Mouse (Mus musculus) forebrain, embryonic 11.5 days (tissue): ENCODE results near the gene Vamp4. TPM values are rescaled to one million over a fixed set of nuclear protein-coding genes. Genes with fewer than 3 reads are reported as not detected.

Source experiments
- ATAC-seq: fragments of 200-750 bp; cut with Nextera tagmentation; replicated peaks from 2 replicates; pipeline ENCODE4 v1.8.0; 2017; ENCODE audit warnings: moderate TSS enrichment; ENCODE audit not compliant: low FRiP score
- DNase-seq: peaks from one replicate; pipeline ENCODE4 v3.0.0-alpha.2; 2017; ENCODE audit warnings: low spot score
- H3K27ac ChIP-seq: fragments of 300-500 bp; sonication (generic); 2 replicates; pipeline ENCODE4 v1.5.1; 2014; ENCODE audit warnings: low read depth, low read length
- H3K27me3 ChIP-seq: fragments of 300-500 bp; sonication (generic); 2 replicates; pipeline ENCODE4 v1.6.1; 2014; ENCODE audit warnings: mild to moderate bottlenecking, low read length, mixed read lengths; ENCODE audit not compliant: control insufficient read depth, insufficient read depth
- H3K36me3 ChIP-seq: fragments of 300-500 bp; sonication (generic); 2 replicates; pipeline ENCODE4 v1.6.1; 2014; ENCODE audit warnings: mild to moderate bottlenecking, low read length, moderate library complexity, mixed read lengths; ENCODE audit not compliant: control insufficient read depth, insufficient read depth
- H3K4me1 ChIP-seq: fragments of 300-500 bp; sonication (generic); replicated peaks from 2 replicates; pipeline ENCODE4 v1.6.1; 2014; ENCODE audit warnings: low read length, mixed read lengths; ENCODE audit not compliant: control insufficient read depth, insufficient read depth
- H3K4me2 ChIP-seq: fragments of 300-500 bp; sonication (generic); 2 replicates; pipeline ENCODE4 v1.6.1; 2014; ENCODE audit warnings: low read depth, mild to moderate bottlenecking, low read length, moderate library complexity, mixed read lengths; ENCODE audit not compliant: severe bottlenecking
- H3K4me3 ChIP-seq: fragments of 300-500 bp; sonication (generic); 2 replicates; pipeline ENCODE4 v1.5.1; 2014; ENCODE audit warnings: low read depth, low read length
- H3K9ac ChIP-seq: fragments of 300-500 bp; sonication (generic); 2 replicates; pipeline ENCODE4 v1.6.1; 2014; ENCODE audit warnings: low read length
- H3K9me3 ChIP-seq: fragments of 300-500 bp; sonication (generic); 2 replicates; pipeline ENCODE4 v1.6.1; 2016; ENCODE audit warnings: low read length, mixed read lengths; ENCODE audit not compliant: control insufficient read depth
- WGBS: fragments of 180-500 bp; shearing (Covaris S2); extraction: QIAGEN DNeasy Blood & Tissue Kit; methylation state at CpG from one replicate; pipeline ENCODE4 v1.1.7; 2014; 5-methylcytosine and 5-hydroxymethylcytosine counted together
- polyA plus RNA-seq: library from polyadenylated mRNA; unstranded; fragments of >200 nt; fragmentation: Nextera tagmentation; extraction: Ambion mirVana; gene quantifications from 2 replicates; pipeline ENCODE4 v1.2.1, GENCODE M21; 2014

The Vamp4 gene
- 51.2 and 64.3 TPM in 2 replicates for polyA plus RNA-seq

DNA sequence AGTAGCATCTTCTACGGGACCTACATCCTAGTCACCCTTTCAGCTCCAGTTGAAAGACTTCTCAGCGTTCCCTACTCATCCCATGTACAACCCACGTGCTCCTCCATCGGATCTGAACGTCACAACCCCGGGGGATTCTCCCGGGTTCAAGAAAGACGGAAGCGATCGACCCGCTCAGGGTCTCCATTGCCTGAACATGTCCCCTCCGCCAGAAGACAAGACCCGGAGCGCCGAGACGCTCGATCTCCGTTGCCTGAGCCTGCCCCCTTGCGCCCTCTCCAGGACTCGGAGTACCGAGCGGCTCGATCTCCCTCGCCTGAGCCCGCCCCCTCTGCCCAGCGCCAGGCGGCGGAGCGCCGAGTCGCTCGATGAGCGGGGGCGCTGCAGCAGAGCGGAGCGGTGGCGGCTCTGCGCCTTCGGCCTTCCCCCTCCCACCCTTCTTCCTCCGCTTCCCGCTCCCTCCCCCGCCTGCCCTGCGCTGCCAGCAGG is at the start of gene Vamp4:
Gene Vamp4, plus strand, starts transcription at position 256 of the 489 bp plus-strand sequence.
- under 1% methylated on average over 43 of the region's 43 CpGs for WGBS
- Histone ChIP-seq H3K4me3 (peak within 1 kb of the TSS; percentile 83), H3K9ac (peak within 1 kb of the TSS; percentile 89), H3K4me1 (no peaks in the 10 kb centered on the region), H3K27me3 (no peaks in the 10 kb centered on the region), H3K36me3 (peaks cover 6% of the 10 kb centered on the region; the same call in 1 of the 2 replicates), H3K27ac (peak within 1 kb of the TSS; percentile 75), H3K4me2 (peak within 1 kb of the TSS; percentile 61), H3K9me3 (no peaks in the 10 kb centered on the region; the same call in 1 of the 2 replicates)
- peak; percentile 98 for ATAC-seq
- DNase-seq = peak; percentile 99

DNA sequence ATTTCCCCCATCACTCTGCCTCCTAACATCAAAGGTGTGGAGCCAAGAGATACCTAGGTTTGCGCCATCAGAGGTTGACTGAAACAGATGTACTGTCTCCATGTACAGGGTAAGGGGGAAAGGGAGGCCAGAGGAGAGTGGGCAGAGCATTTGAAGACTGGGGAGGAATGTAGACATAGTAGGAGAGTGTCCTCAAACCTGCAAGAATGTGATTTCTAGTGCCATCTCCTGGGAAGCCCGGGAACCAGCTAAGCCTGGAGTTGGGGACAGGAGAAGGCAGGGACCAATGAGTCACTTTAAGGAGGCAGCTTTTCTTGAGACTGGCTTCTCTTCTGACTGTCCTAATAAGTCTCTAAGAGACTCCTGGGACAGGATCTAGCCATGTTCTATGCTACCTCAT is 40.7 kb upstream of the Vamp4 start:
- H3K36me3 ChIP-seq = peaks cover 7% of the 10 kb centered on the region; the same call in 1 of the 2 replicates
- DNase-seq (no peak), ATAC-seq (no peak)
- H3K27ac ChIP-seq = no peak overlapping the region
- no peak overlapping the region for H3K4me2 ChIP-seq
- no peaks in the 10 kb centered on the region for H3K4me1 ChIP-seq
- 66% methylated on average over 2 of the region's 2 CpGs for WGBS
- H3K4me3 ChIP-seq = no peak overlapping the region
- H3K9ac ChIP-seq = no peak overlapping the region
- no peaks in the 10 kb centered on the region for H3K9me3 ChIP-seq
- H3K27me3 ChIP-seq = no peaks in the 10 kb centered on the region

DNA sequence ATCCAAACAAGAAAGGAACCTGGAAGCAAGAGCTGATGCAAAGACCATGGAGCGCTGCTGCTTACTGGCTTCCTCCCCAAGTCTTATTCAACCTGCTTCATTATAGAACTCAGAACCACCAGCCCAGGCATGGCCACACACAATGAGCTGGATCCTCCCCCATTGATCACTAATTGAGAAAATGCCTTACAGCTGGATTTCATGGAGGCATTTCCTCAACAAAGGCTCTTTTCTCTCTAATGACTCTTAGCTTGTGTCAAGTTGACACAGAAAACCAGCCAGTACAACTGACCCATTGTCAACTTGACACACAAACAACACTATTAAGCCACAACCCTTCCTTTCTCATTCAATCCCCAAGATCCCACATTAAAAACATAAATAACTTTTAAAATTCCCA is 39.6 kb upstream of the Vamp4 start:
- H3K4me1 ChIP-seq = no peaks in the 10 kb centered on the region
- no peaks in the 10 kb centered on the region for H3K27me3 ChIP-seq
- ATAC-seq (no peak), DNase-seq (no peak)
- no peaks in the 10 kb centered on the region for H3K9me3 ChIP-seq
- H3K36me3 ChIP-seq = peaks cover 10% of the 10 kb centered on the region; the same call in 1 of the 2 replicates
- H3K9ac ChIP-seq = no peak overlapping the region
- H3K4me3 ChIP-seq = no peak overlapping the region
- H3K27ac ChIP-seq = no peak overlapping the region
- 24% methylated on average over 1 of the region's 1 CpGs for WGBS
- H3K4me2 ChIP-seq = no peak overlapping the region

DNA sequence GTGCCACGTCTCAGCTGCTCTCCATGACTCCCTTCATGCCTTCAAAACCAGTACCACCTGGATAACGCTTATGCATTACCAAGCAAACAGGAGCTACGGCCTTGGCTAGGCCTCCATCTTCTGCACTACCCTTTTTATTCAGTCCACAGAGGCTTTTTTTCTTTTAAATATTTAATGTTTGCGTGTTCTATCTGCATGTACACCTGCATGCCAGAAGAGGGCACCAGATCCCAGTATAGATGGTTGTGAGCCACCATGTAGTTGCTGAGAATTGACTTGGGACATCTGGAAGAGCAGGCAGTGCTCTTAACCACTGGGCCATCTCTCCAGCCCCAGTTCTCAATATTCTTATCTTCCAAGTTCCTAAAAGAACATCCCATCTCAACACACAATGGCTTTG is 38.7 kb upstream of the Vamp4 start:
- Histone ChIP-seq H3K36me3 (peaks cover 13% of the 10 kb centered on the region; the same call in 1 of the 2 replicates), H3K27me3 (no peaks in the 10 kb centered on the region), H3K27ac (no peak overlapping the region), H3K4me2 (no peak overlapping the region), H3K4me3 (no peak overlapping the region), H3K9ac (no peak overlapping the region), H3K9me3 (no peaks in the 10 kb centered on the region), H3K4me1 (no peaks in the 10 kb centered on the region)
- ATAC-seq (no peak; the same call in 1 of the 2 replicates), DNase-seq (no peak)
- 63% methylated on average over 4 of the region's 4 CpGs for WGBS

DNA sequence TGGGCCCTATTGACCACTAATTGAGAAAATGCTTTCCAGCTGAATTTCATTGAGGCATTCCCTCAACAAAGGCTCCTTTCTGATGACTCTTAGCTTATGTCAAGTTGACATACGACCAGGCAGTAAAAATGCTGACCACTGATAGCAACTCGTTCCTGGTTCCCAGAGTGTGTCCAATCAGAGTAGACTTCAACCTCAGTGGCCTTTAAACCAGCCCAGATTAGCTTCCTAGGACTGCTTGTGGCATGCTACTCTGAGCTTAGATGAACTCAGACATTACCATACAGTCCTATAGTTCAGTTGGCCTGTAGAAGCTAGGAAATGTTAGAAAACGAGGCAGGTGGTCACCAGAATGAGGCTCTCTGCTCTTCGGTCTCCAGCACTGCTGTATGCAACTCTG is 38.0 kb upstream of the Vamp4 start:
- Histone ChIP-seq H3K4me2 (no peak overlapping the region), H3K27me3 (no peaks in the 10 kb centered on the region), H3K9me3 (no peaks in the 10 kb centered on the region), H3K9ac (no peak overlapping the region), H3K4me3 (no peak overlapping the region), H3K4me1 (no peaks in the 10 kb centered on the region), H3K27ac (no peak overlapping the region), H3K36me3 (peaks cover 15% of the 10 kb centered on the region; the same call in 1 of the 2 replicates)
- no peak for ATAC-seq
- DNase-seq = no peak
- 79% methylated on average over 4 of the region's 4 CpGs for WGBS

DNA sequence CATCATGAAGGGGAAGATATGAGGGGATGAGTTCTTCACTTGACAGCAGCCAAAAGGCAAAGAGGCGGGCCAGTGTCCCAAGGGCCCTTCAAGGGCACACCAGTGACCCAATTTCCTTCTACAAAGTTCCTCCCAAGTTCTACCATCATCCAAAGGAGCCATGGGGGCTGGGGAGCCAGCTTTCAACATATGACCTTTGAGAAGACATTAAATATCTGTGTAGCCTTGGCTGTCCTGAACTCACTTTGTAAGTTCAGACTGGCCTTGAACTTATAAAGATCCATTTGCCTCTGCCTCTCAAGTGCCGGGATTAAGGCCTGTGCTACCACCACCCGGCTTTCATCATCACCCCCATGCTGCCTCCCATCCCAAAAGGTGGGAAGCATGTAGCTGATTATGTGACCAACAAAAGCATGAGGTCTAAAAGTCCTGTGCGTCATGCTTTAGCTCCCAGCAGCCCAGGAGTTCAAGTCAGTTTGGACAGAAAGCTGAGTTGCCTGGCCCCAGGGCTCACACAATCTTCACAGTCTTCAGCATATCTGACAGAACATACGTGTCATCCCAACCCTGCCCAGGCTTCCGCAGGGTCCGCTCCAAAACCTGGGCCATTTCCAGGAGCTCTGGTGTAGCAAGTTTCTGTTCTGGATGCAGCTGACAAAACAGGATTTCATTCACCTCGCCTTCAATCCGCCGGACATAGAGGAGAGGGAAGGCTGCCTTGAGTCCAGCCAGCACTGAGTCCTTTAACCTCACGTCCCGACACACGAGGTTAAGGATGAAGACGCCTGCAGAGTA is 36.4 kb upstream of the Vamp4 start:
- WGBS = 91% methylated on average over 14 of the region's 14 CpGs
- no peak for DNase-seq

DNA sequence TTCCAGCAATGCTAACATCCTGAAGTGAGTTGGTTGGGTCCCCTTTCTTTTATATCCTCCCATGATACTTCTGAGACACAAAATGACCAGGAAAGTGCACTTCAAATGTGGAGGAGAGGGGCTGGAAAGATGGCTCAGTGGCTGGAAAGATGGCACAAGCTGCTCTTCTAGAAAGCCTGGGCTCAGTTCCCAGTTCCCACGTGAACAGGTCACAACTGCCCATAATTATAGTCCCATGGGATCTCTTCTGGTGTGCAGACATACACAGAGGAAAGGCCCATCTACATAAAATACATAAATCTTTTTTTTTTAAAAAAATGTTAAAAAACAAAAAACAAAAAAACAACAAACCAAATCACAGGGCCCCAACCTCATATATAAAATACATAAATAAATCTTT is 27.1 kb upstream of the Vamp4 start:
- ATAC-seq = no peak
- no peak for DNase-seq
- Histone ChIP-seq H3K36me3 (peaks cover 12% of the 10 kb centered on the region; the same call in 1 of the 2 replicates), H3K4me2 (no peak overlapping the region), H3K27me3 (no peaks in the 10 kb centered on the region), H3K9me3 (no peaks in the 10 kb centered on the region), H3K9ac (no peak overlapping the region), H3K4me1 (0 out of 2 replicates have a peak, but pooled peaks cover 2% of the 10 kb centered on the region), H3K4me3 (no peak overlapping the region), H3K27ac (no peak overlapping the region)
- WGBS = 86% methylated on average over 1 of the region's 1 CpGs

More for the DNA sequence above, 36.4 kb upstream of the Vamp4 start:
- Histone ChIP-seq H3K36me3 (peaks cover 19% of the 10 kb centered on the region; the same call in 1 of the 2 replicates), H3K4me2 (no peak overlapping the region), H3K9ac (no peak overlapping the region), H3K4me1 (no peaks in the 10 kb centered on the region), H3K27me3 (no peaks in the 10 kb centered on the region), H3K27ac (no peak overlapping the region), H3K4me3 (no peak overlapping the region), H3K9me3 (no peaks in the 10 kb centered on the region)
- no peak for ATAC-seq

DNA sequence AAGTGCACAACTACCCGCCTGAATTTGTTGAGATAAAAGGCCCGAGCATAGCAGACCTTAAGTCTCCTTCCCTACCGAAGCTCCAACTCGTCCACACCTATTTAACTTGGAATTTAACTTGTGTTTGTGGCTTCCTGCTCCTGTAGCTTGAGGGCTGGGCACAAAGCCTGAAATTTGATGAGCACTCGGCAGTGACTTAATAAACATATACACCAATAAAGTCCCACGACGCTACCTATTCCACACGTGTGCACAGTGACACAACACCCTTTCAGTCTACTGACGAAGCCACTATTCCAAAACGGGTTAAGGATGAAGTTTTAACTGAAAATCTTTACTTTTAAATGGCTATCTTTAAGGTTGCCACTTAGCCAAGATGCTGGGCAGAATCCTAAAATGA is 22.7 kb upstream of the Vamp4 start:
- Histone ChIP-seq H3K4me3 (peak overlapping the region; percentile 63), H3K27ac (no peak overlapping the region), H3K36me3 (peaks cover 6% of the 10 kb centered on the region; the same call in 1 of the 2 replicates), H3K27me3 (no peaks in the 10 kb centered on the region), H3K4me1 (0 out of 2 replicates have a peak, but pooled peaks cover 2% of the 10 kb centered on the region), H3K9ac (peak overlapping the region; percentile 72), H3K9me3 (no peaks in the 10 kb centered on the region), H3K4me2 (peak overlapping the region; percentile 91)
- 22% methylated on average over 10 of the region's 10 CpGs for WGBS
- DNase-seq = no peak
- no peak for ATAC-seq
